Mouse (Mus musculus) G1E (cell line): ENCODE results near the gene Stub1.

Experiments
- CTCF ChIP-seq: IDR thresholded peaks from 2 replicates; pipeline ENCODE4 v1.5.1; 2012; ENCODE audit warnings: low read depth, low read length, inconsistent platforms, mixed read lengths
- TAL1 ChIP-seq: conservative IDR thresholded peaks from 2 replicates; pipeline ENCODE4 v1.6.1; 2012; ENCODE audit warnings: low read depth, low read length, inconsistent platforms, mixed read lengths

DNA sequence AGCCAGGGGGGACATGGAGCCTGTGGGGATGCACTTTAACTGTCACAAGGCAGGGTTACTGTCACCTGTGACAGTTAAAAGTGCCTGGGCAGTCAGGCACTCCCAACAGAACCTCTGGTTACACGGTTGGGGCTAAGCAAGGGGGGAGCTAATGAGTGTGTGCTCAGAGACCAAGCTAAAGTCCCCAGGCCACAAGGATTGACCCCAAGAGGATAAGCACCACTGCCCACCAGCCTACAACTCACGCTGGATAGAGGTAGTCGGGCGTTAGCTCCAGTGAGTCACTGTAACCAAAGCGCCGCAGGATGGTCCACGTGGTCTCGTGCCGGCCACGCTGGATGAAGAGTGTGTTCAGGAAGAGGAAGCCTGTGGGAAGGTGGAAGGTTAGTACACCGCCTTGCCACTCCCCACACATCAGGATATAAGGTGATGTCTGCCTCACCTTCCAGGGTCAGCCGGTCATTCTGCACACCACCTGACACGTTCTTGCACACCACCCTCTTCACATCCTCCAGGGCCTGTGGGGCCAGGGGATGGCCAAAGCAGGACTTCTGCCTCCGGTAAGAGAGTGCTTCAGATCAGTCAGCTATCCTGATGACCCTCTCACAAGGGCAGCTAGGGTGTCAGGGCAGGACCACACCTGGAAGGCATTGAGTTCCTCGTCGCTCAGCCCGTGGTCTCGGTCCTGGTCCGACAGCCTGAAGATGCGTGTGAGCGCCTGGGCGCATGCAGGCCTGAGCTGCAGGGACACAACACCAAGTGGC is 8.1 kb upstream of the Stub1 start, which contains the start of gene Gm20683:
- no peak for TF ChIP-seq CTCF
- no peak for TF ChIP-seq TAL1
